Mouse (Mus musculus) ES-E14 (cell line): ENCODE results near the gene Krr1.

Source experiments
- CHD2 ChIP-seq: IDR thresholded peaks from 2 replicates; pipeline ENCODE4 v1.6.1; 2014; ENCODE audit warnings: mild to moderate bottlenecking, low read depth, low read length, inconsistent platforms
- MAFK ChIP-seq: IDR thresholded peaks from 2 replicates; pipeline ENCODE4 v1.6.1; 2014; ENCODE audit warnings: mild to moderate bottlenecking, low read depth, low read length, inconsistent platforms; ENCODE audit not compliant: insufficient read depth
- ZNF384 ChIP-seq: IDR thresholded peaks from 2 replicates; pipeline ENCODE4 v1.6.1; 2012; ENCODE audit warnings: low read depth, low read length, inconsistent platforms

DNA sequence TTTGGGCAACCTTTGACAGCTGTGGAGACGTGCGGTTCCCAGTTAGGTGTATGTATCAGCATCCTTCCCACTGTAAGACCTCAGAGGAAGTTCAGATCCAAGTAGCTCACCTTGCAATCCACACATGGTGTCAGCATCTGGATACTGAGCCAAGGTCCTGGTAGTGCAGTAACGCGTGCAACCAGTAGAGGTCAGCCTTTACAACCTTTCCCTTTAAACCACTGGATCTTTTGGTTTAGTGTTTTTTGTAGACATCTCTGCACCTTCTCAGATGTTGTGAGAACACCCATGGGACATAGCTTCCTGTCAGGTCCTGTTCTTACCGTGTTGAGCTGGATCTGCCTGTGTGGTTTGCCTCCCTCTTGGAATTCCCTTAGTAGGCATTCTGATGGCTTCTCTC is 5.1 kb downstream of the Krr1 start:
- TF ChIP-seq ZNF384: no peak
- TF ChIP-seq MAFK: no peak
- no peak for TF ChIP-seq CHD2
